Mouse (Mus musculus) liver, embryonic 12.5 days (tissue): ENCODE measurements around the gene Maml2. TPM values are rescaled to one million over a fixed set of nuclear protein-coding genes. Genes with fewer than 3 reads are reported as not detected.
A peak's percentile ranks its signal among the peaks of the same experiment; 100 is the strongest.

Experiments
- ATAC-seq: fragments of 200-750 bp; cut with Nextera tagmentation; 2 replicates; pipeline ENCODE4 v1.8.0; 2017; ENCODE audit warnings: moderate number of reproducible peaks, mild to moderate bottlenecking, moderate library complexity
- H3K27ac ChIP-seq: fragments of 300-500 bp; sonication (generic); 2 replicates; pipeline ENCODE4 v1.5.1; 2016; ENCODE audit warnings: mild to moderate bottlenecking
- H3K27me3 ChIP-seq: fragments of 300-500 bp; sonication (generic); replicated peaks from 2 replicates; pipeline ENCODE4 v1.6.1; 2016; ENCODE audit warnings: mild to moderate bottlenecking, moderate library complexity
- H3K36me3 ChIP-seq: fragments of 300-500 bp; sonication (generic); 2 replicates; pipeline ENCODE4 v1.6.1; 2016; ENCODE audit warnings: mild to moderate bottlenecking, moderate library complexity
- H3K4me1 ChIP-seq: fragments of 300-500 bp; sonication (generic); 2 replicates; pipeline ENCODE4 v1.6.1; 2016
- H3K4me2 ChIP-seq: fragments of 300-500 bp; sonication (generic); 2 replicates; pipeline ENCODE4 v1.6.1; 2016; ENCODE audit warnings: mild to moderate bottlenecking, moderate library complexity
- H3K4me3 ChIP-seq: fragments of 300-500 bp; sonication (generic); 2 replicates; pipeline ENCODE4 v1.5.1; 2016; ENCODE audit warnings: mild to moderate bottlenecking, moderate library complexity
- H3K9ac ChIP-seq: fragments of 300-500 bp; sonication (generic); 2 replicates; pipeline ENCODE4 v1.6.1; 2016; ENCODE audit warnings: mild to moderate bottlenecking, moderate library complexity
- H3K9me3 ChIP-seq: fragments of 300-500 bp; sonication (generic); replicated peaks from 2 replicates; pipeline ENCODE4 v1.6.1; 2016; ENCODE audit warnings: mild to moderate bottlenecking, moderate library complexity
- WGBS: fragments of 180-500 bp; shearing (Covaris S2); methylation state at CpG from one replicate; pipeline ENCODE4 v1.1.7; 2016; ENCODE audit not compliant: insufficient replicate concordance; 5-methylcytosine and 5-hydroxymethylcytosine counted together
- polyA plus RNA-seq: library from polyadenylated mRNA; unstranded; fragments of >200 nt; fragmentation: Nextera tagmentation; extraction: Ambion mirVana; gene quantifications from 2 replicates; pipeline ENCODE4 v1.2.1, GENCODE M21; 2016

Gene Maml2
- polyA plus RNA-seq, 1 experiment from 2014 or later, result 1.7 TPM

DNA sequence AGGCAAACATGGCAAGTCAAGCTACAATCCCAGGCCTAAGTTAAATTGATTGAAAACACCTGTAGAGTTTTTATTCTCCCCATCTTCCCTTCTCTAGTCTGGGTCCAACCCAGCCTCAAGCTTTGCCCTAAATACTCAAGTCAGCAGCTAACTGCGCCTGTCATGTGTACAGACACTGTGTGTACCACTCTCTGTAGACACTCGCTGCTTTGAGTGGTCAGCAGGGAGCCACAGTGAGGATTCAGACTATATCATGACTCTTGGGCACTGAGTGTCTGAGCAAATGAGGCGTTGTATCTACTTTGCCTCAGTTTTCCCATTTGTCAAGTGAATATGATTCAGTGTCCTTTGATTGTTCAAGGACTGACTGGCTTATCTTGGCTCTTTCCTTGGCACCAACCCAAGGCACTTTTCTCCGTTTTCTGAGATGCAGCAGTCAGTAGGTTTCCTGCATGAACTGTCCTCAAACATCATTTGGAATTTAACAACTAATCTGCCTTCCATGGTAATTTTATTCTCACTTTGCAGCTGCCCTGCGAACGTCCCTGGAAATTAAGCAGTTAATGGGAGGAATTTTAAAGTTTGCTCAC is 135.8 kb downstream of the Maml2 start:
- H3K9me3 ChIP-seq, result 0 out of 2 replicates have a peak, but pooled peaks cover 6% of the 10 kb centered on the region
- H3K4me1 ChIP-seq, result peaks cover 17% of the 10 kb centered on the region
- no peaks in the 10 kb centered on the region for H3K27me3 ChIP-seq
- H3K36me3 ChIP-seq, result no peaks in the 10 kb centered on the region
- WGBS, result 61% methylated on average over 6 of the region's 6 CpGs
- no peak overlapping the region for H3K27ac ChIP-seq
- ATAC-seq, result no peak
- no peak overlapping the region for H3K4me3 ChIP-seq
- no peak overlapping the region for H3K9ac ChIP-seq
- no peak overlapping the region for H3K4me2 ChIP-seq

DNA sequence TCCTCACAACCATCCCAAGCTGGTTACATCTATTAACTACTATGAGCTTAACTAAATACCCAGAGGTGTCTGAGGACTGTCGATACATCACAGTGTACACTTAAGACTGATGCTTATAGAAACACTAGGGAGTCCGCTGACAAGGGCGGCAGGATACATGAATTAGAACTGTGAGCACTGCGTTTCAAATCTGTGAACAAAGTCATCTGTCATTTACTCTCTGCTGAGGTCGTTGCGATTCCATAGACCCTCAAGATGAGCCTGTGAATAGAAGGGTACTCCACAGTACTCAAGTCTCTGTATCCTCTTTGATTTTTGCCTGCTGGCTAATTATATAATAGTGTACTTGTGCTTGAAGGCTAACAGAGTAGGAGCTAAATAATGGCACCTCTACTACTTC is 143.2 kb downstream of the Maml2 start:
- H3K4me3 ChIP-seq, result no peak overlapping the region
- 79% methylated on average over 6 of the region's 6 CpGs for WGBS
- no peak for ATAC-seq
- H3K36me3 ChIP-seq, result no peaks in the 10 kb centered on the region
- no peak overlapping the region for H3K9ac ChIP-seq
- 0 out of 2 replicates have a peak, but pooled peaks cover 6% of the 10 kb centered on the region for H3K9me3 ChIP-seq
- no peaks in the 10 kb centered on the region for H3K27me3 ChIP-seq
- H3K4me2 ChIP-seq, result no peak overlapping the region
- no peak overlapping the region for H3K27ac ChIP-seq
- H3K4me1 ChIP-seq, result peaks cover 7% of the 10 kb centered on the region

GRCm38 (mm10) chr9:13442012-13442735 is 144.4 kb downstream of the Maml2 start:
- H3K27ac ChIP-seq, result no peak overlapping the region
- peaks cover 7% of the 10 kb centered on the region for H3K4me1 ChIP-seq
- WGBS, result 23% methylated on average over 13 of the region's 13 CpGs
- 0 out of 2 replicates have a peak, but pooled peaks have one; percentile 57 for ATAC-seq
- 0 out of 2 replicates have a peak overlapping the region, but pooled peaks have one; percentile 18 for H3K4me2 ChIP-seq
- no peak overlapping the region for H3K9ac ChIP-seq
- H3K36me3 ChIP-seq, result no peaks in the 10 kb centered on the region
- no peaks in the 10 kb centered on the region for H3K27me3 ChIP-seq
- no peak overlapping the region for H3K4me3 ChIP-seq
- 0 out of 2 replicates have a peak, but pooled peaks cover 6% of the 10 kb centered on the region for H3K9me3 ChIP-seq

- Histone ChIP-seq H3K36me3 (no peaks in the 10 kb centered on the region), H3K27ac (no peak overlapping the region), H3K9ac (no peak overlapping the region), H3K4me2 (no peak overlapping the region), H3K27me3 (no peaks in the 10 kb centered on the region), H3K4me1 (peaks cover 7% of the 10 kb centered on the region), H3K9me3 (no peaks in the 10 kb centered on the region), H3K4me3 (no peak overlapping the region)
- WGBS, result 38% methylated on average over 1 of the region's 1 CpGs
- ATAC-seq, result no peak
Observed at GRCm38 (mm10) chr9:13443484-13444211, 145.9 kb downstream of the Maml2 start.

DNA sequence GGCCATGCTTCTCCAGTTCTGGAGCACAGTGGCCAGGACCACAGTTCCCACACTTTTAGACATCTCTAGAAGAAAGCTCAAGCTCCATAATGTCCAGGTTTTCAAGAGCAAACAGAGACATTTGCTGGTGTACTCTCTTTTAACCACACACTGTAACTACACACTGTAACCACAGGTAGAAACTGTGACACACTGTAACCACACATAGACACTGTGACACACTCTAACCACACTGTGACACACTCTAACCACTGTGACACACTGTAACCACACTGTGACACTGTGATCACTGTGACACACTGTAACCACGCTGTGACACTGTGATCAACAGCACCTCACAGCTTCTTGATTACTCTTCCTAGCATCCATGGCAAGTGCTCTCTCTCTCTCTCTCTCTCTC is 148.5 kb downstream of the Maml2 start:
- no peak overlapping the region for H3K9ac ChIP-seq
- no peak overlapping the region for H3K4me3 ChIP-seq
- 42% methylated on average over 1 of the region's 1 CpGs for WGBS
- H3K9me3 ChIP-seq, result no peaks in the 10 kb centered on the region
- ATAC-seq, result no peak
- H3K27me3 ChIP-seq, result no peaks in the 10 kb centered on the region
- no peaks in the 10 kb centered on the region for H3K36me3 ChIP-seq
- H3K4me1 ChIP-seq, result peaks cover 17% of the 10 kb centered on the region
- H3K27ac ChIP-seq, result no peak overlapping the region
- no peak overlapping the region for H3K4me2 ChIP-seq

- peaks cover 15% of the 10 kb centered on the region for H3K4me1 ChIP-seq
- H3K27ac ChIP-seq, result no peak within 1 kb of the TSS
- no peak for ATAC-seq
- no peaks in the 10 kb centered on the region for H3K36me3 ChIP-seq
- no peak within 1 kb of the TSS for H3K4me3 ChIP-seq
- no peak within 1 kb of the TSS for H3K4me2 ChIP-seq
- H3K9me3 ChIP-seq, result no peaks in the 10 kb centered on the region
- WGBS, result 38% methylated on average over 4 of the region's 4 CpGs
- no peak within 1 kb of the TSS for H3K9ac ChIP-seq
- no peaks in the 10 kb centered on the region for H3K27me3 ChIP-seq
Observed at GRCm38 (mm10) chr9:13446703-13447285, 149.0 kb downstream of the Maml2 start, which contains the start of gene Gm17571. Gene Gm17571 (minus strand): TSS chr9:13446753.

DNA sequence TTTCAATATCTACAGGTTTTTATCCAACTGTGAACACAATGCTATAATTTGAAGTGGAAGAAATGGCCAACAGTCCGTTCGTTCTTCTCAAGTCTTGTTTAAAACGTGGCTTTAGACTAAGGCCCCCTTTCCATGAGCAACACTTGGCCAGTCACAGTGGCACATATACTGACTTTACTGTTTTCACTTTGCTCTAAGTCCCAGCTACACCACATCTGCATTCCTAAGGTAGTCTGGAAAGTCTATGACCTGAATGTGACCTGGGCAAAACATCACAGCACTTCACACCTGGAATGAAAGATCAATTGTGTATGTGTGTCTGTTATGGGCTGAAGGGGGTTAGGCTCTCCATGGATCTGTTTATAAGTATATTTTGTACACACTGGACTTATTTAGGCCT is 151.0 kb downstream of the Maml2 start:
- peaks cover 10% of the 10 kb centered on the region; the same call in 1 of the 2 replicates for H3K4me1 ChIP-seq
- no peak for ATAC-seq
- no peak overlapping the region for H3K4me2 ChIP-seq
- no peak overlapping the region for H3K9ac ChIP-seq
- no peak overlapping the region for H3K4me3 ChIP-seq
- H3K36me3 ChIP-seq, result no peaks in the 10 kb centered on the region
- H3K27ac ChIP-seq, result no peak overlapping the region
- H3K27me3 ChIP-seq, result no peaks in the 10 kb centered on the region
- H3K9me3 ChIP-seq, result no peaks in the 10 kb centered on the region
- WGBS, result 60% methylated on average over 3 of the region's 3 CpGs

- H3K27ac ChIP-seq, result no peak overlapping the region
Observed at GRCm38 (mm10) chr9:13454651-13455123, 156.9 kb downstream of the Maml2 start.

DNA sequence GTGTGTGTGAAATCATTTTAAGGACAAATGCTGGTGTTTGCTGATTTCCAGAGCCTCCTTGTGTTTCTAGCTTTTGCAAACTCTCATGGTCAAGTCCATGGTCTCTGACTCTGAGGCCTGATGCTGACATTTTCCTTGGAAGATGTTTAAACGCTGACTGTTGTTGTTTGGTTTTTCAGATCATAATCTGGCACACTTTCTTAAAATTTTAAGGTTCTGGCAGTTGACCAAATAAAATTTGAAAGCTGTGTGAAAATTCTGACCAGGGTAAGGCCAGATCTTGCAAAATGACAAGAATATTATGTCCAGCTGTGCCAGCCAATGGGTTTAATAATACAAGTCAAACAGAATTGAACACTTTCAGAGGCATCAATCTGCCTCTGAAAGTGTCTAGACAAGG is 157.5 kb downstream of the Maml2 start:
- no peak for ATAC-seq
- no peaks in the 10 kb centered on the region for H3K27me3 ChIP-seq
- no peak overlapping the region for H3K27ac ChIP-seq
- no peak overlapping the region for H3K4me2 ChIP-seq
- 67% methylated on average over 1 of the region's 1 CpGs for WGBS
- H3K4me3 ChIP-seq, result no peak overlapping the region
- peaks cover 7% of the 10 kb centered on the region; the same call in 1 of the 2 replicates for H3K4me1 ChIP-seq
- no peaks in the 10 kb centered on the region for H3K36me3 ChIP-seq
- no peaks in the 10 kb centered on the region for H3K9me3 ChIP-seq
- no peak overlapping the region for H3K9ac ChIP-seq

More at GRCm38 (mm10) chr9:13454651-13455123, 156.9 kb downstream of the Maml2 start:
- Histone ChIP-seq H3K36me3 (no peaks in the 10 kb centered on the region), H3K4me3 (no peak overlapping the region), H3K4me1 (peaks cover 10% of the 10 kb centered on the region; the same call in 1 of the 2 replicates), H3K9me3 (no peaks in the 10 kb centered on the region), H3K27me3 (no peaks in the 10 kb centered on the region), H3K9ac (no peak overlapping the region), H3K4me2 (no peak overlapping the region)
- 54% methylated on average over 7 of the region's 7 CpGs for WGBS
- no peak for ATAC-seq

- Histone ChIP-seq H3K27ac (no peak overlapping the region), H3K4me1 (no peaks in the 10 kb centered on the region), H3K9ac (no peak overlapping the region), H3K27me3 (no peaks in the 10 kb centered on the region), H3K36me3 (no peaks in the 10 kb centered on the region), H3K4me2 (no peak overlapping the region), H3K9me3 (no peaks in the 10 kb centered on the region), H3K4me3 (no peak overlapping the region)
- 67% methylated on average over 6 of the region's 6 CpGs for WGBS
- ATAC-seq, result no peak
Observed at GRCm38 (mm10) chr9:13457774-13458173, 160.0 kb downstream of the Maml2 start.

GRCm38 (mm10) chr9:13459371-13459770 is 161.6 kb downstream of the Maml2 start:
- no peak overlapping the region for H3K4me2 ChIP-seq
- no peaks in the 10 kb centered on the region for H3K27me3 ChIP-seq
- WGBS, result 59% methylated on average over 1 of the region's 1 CpGs
- no peak overlapping the region for H3K27ac ChIP-seq
- no peak for ATAC-seq
- H3K9ac ChIP-seq, result no peak overlapping the region
- H3K36me3 ChIP-seq, result no peaks in the 10 kb centered on the region
- H3K4me1 ChIP-seq, result no peaks in the 10 kb centered on the region
- no peak overlapping the region for H3K4me3 ChIP-seq
- H3K9me3 ChIP-seq, result no peaks in the 10 kb centered on the region
